Mouse (Mus musculus) ES-E14 (cell line): ENCODE results near the gene Lrrc73. TPM values are rescaled to one million over a fixed set of nuclear protein-coding genes. Genes with fewer than 3 reads are reported as not detected.
A peak's percentile ranks its signal among the peaks of the same experiment; 100 is the strongest.

Source experiments
- DNase-seq: peaks from one replicate; pipeline ENCODE4 v3.0.0-alpha.2; 2013; ENCODE audit warnings: low read depth, low spot score
- H3K27ac ChIP-seq: 2 replicates; pipeline ENCODE4 v1.5.1; 2012; ENCODE audit warnings: low read depth, mild to moderate bottlenecking, low read length, moderate library complexity, mixed read lengths; ENCODE audit not compliant: poor library complexity, insufficient read depth, severe bottlenecking
- H3K36me3 ChIP-seq: 2 replicates; pipeline ENCODE4 v1.6.1; 2012; ENCODE audit warnings: mild to moderate bottlenecking, low read length, moderate library complexity, mixed read lengths; ENCODE audit not compliant: control insufficient read depth, poor library complexity, insufficient read depth, severe bottlenecking
- H3K4me1 ChIP-seq, 2 experiments: fragments of 150-350 bp in 1 of 2; sonication (generic) in 1 of 2; 2 replicates each; pipeline ENCODE4 v1.6.1; 2012; ENCODE audit warnings: low read length in 2 of 2, mild to moderate bottlenecking in 1 of 2, mixed read lengths in 1 of 2; ENCODE audit not compliant: control insufficient read depth in 2 of 2, insufficient read depth in 2 of 2, poor library complexity in 1 of 2
- H3K4me3 ChIP-seq, 2 experiments: fragments of 150-350 bp in 1 of 2; sonication (generic) in 1 of 2; 2 replicates each; pipeline ENCODE4 v1.5.1; 2012; ENCODE audit warnings: low read length in 2 of 2, low read depth in 1 of 2, mild to moderate bottlenecking in 1 of 2, mixed read lengths in 1 of 2; ENCODE audit not compliant: insufficient read depth in 1 of 2, poor library complexity in 1 of 2, severe bottlenecking in 1 of 2
- H3K9ac ChIP-seq: 2 replicates; pipeline ENCODE4 v1.6.1; 2012; ENCODE audit warnings: low read depth, mild to moderate bottlenecking, low read length, mixed read lengths; ENCODE audit not compliant: poor library complexity, insufficient read depth, severe bottlenecking
- H3K9me3 ChIP-seq: fragments of 150-350 bp; sonication (generic); 2 replicates; pipeline ENCODE4 v1.6.1; 2012; ENCODE audit warnings: low read depth, mild to moderate bottlenecking, low read length; ENCODE audit not compliant: control insufficient read depth, insufficient read depth
- CHD2 ChIP-seq: IDR thresholded peaks from 2 replicates; pipeline ENCODE4 v1.6.1; 2014; ENCODE audit warnings: mild to moderate bottlenecking, low read depth, low read length, inconsistent platforms
- HCFC1 ChIP-seq: IDR thresholded peaks from 2 replicates; pipeline ENCODE4 v1.6.1; 2012; ENCODE audit warnings: low read length, inconsistent platforms, borderline replicate concordance; ENCODE audit not compliant: insufficient read depth
- MAFK ChIP-seq: IDR thresholded peaks from 2 replicates; pipeline ENCODE4 v1.6.1; 2014; ENCODE audit warnings: mild to moderate bottlenecking, low read depth, low read length, inconsistent platforms; ENCODE audit not compliant: insufficient read depth
- ZC3H11A ChIP-seq: IDR thresholded peaks from 2 replicates; pipeline ENCODE4 v1.6.1; 2012; ENCODE audit warnings: low read depth, mild to moderate bottlenecking, inconsistent platforms, low read length, borderline replicate concordance
- ZNF384 ChIP-seq: IDR thresholded peaks from 2 replicates; pipeline ENCODE4 v1.6.1; 2012; ENCODE audit warnings: low read depth, low read length, inconsistent platforms
- in situ Hi-C, 2 experiments: fragments of 600-800 bp; cut with MboI; formaldehyde crosslinking; loops; one replicate each; pipeline ENCODE4 v1.15.1; 2025; ENCODE audit warnings: low sequenced_read_pairs in 2 of 2, inconsistent platforms in 1 of 2; ENCODE audit not compliant: unreplicated experiment in 2 of 2
- total RNA-seq: library from RNA; depleted of rRNA; stranded (reverse); fragments of 300-350 nt; gene quantifications from 2 replicates; pipeline ENCODE4 v1.2.3, GENCODE M21; 2012

Gene Lrrc73
- total RNA-seq, 1 experiment, result 1.3 TPM

GRCm38 (mm10) chr17:46272675-46273074 lies 19.3 kb downstream of the Lrrc73 start:
- Histone ChIP-seq H3K4me3 (no peak overlapping the region), H3K27ac (no peak overlapping the region), H3K4me1 (peaks cover 2 to 15% of the 10 kb centered on the region in 2 experiments; a peak in 2 of 4 replicates), H3K36me3 (peaks cover 36% of the 10 kb centered on the region), H3K9me3 (no peaks in the 10 kb centered on the region), H3K9ac (no peak overlapping the region)
- no peak for TF ChIP-seq ZNF384
- no peak for TF ChIP-seq HCFC1
- TF ChIP-seq CHD2, result no peak
- TF ChIP-seq ZC3H11A, result no peak
- no peak for TF ChIP-seq MAFK
- DNase-seq, result no peak
- in situ Hi-C loops, result no loop called here

- in situ Hi-C loops, result no loop called here
- no peak for DNase-seq
- H3K27ac ChIP-seq, result no peak overlapping the region
Observed at GRCm38 (mm10) chr17:46273803-46274236, 20.5 kb downstream of the Lrrc73 start.

GRCm38 (mm10) chr17:46274465-46274864 lies 21.1 kb downstream of the Lrrc73 start:
- DNase-seq, result no peak
- H3K4me1 ChIP-seq, result peaks cover 0 to 11% of the 10 kb centered on the region in 2 experiments; a peak in 1 of 4 replicates
- in situ Hi-C loops, result no loop called here

More at GRCm38 (mm10) chr17:46273803-46274236, 20.5 kb downstream of the Lrrc73 start:
- TF ChIP-seq ZC3H11A (no peak), ZNF384 (no peak), MAFK (no peak), CHD2 (no peak)
- Histone ChIP-seq H3K9ac (no peak overlapping the region), H3K4me1 (peaks cover 0 to 11% of the 10 kb centered on the region in 2 experiments; a peak in 1 of 4 replicates), H3K4me3 (no peak overlapping the region), H3K36me3 (peaks cover 42% of the 10 kb centered on the region), H3K9me3 (no peaks in the 10 kb centered on the region)

GRCm38 (mm10) chr17:46275034-46275433 lies 21.7 kb downstream of the Lrrc73 start:
- TF ChIP-seq MAFK (no peak), ZC3H11A (no peak), ZNF384 (no peak), CHD2 (no peak), HCFC1 (no peak)
- H3K4me1 ChIP-seq, result peaks cover 0 to 8% of the 10 kb centered on the region in 2 experiments; a peak in 1 of 4 replicates
- H3K4me3 ChIP-seq, result no peak overlapping the region
- H3K27ac ChIP-seq, result no peak overlapping the region
- no peak for DNase-seq
- in situ Hi-C loops, result no loop called here
- H3K9ac ChIP-seq, result no peak overlapping the region
- peaks cover 39% of the 10 kb centered on the region for H3K36me3 ChIP-seq
- no peaks in the 10 kb centered on the region for H3K9me3 ChIP-seq

More at GRCm38 (mm10) chr17:46274465-46274864, 21.1 kb downstream of the Lrrc73 start:
- Histone ChIP-seq H3K27ac (no peak overlapping the region), H3K9ac (no peak overlapping the region), H3K4me3 (no peak overlapping the region), H3K36me3 (peaks cover 44% of the 10 kb centered on the region), H3K9me3 (no peaks in the 10 kb centered on the region)
- TF ChIP-seq HCFC1 (no peak), ZNF384 (no peak), CHD2 (no peak), MAFK (no peak), ZC3H11A (no peak)

- no peak for DNase-seq
- Histone ChIP-seq H3K36me3 (peaks cover 38% of the 10 kb centered on the region), H3K9ac (0 out of 2 replicates have a peak overlapping the region, but pooled peaks have one; percentile 4), H3K4me1 (peaks cover 0 to 8% of the 10 kb centered on the region in 2 experiments; a peak in 1 of 4 replicates), H3K9me3 (no peaks in the 10 kb centered on the region), H3K27ac (no peak overlapping the region), H3K4me3 (no peak overlapping the region)
- in situ Hi-C loops, result no loop called here
- TF ChIP-seq HCFC1 (no peak), ZC3H11A (no peak), MAFK (no peak)
Observed at GRCm38 (mm10) chr17:46275506-46275905, 22.2 kb downstream of the Lrrc73 start.
